Mouse (Mus musculus): ENCODE results near the gene Lexm. TPM values are rescaled to one million over a fixed set of nuclear protein-coding genes. Genes with fewer than 3 reads are reported as not detected.

Lexm gene
- polyA plus RNA-seq (2015; fragmentation: Nextera tagmentation; extraction: Ambion mirVana): not detected in 2 replicates

DNA sequence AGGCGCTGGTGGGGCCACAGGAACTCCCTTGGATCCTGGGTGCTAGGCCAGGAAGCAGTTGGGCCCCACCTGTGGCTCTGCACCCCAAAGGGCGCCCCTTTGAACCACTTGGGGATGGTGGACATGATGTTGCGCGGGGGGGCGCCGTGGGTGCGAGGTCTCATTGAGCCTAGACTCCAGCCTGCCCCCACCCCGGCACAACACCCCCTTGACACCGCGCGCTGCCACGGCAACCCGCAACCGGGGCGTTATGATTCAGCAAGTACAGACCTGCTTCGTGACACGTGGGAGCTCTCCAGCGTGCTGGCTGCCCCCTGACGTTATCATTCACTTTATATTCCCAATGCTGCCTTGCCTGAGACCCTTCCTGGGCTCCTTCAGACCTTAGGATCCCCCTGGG, at the start of gene Lexm:
Gene Lexm, minus strand, starts transcription at position 186 of the 400 bp plus-strand sequence.
- WGBS: 1% methylated on average over 15 of the region's 19 CpGs
- H3K27me3 ChIP-seq: peaks cover 28% of the 10 kb centered on the region
- H3K4me1 ChIP-seq: peaks cover 17% of the 10 kb centered on the region
- no peaks in the 10 kb centered on the region for H3K36me3 ChIP-seq
- peak within 1 kb of the TSS; percentile 52 for H3K4me2 ChIP-seq
- no peaks in the 10 kb centered on the region for H3K9me3 ChIP-seq
- H3K9ac ChIP-seq: no peak within 1 kb of the TSS
- H3K27ac ChIP-seq: no peak within 1 kb of the TSS
- ATAC-seq (ENCODE audit: insufficient number of reproducible peaks, insufficient read depth, low FRiP score, low TSS enrichment, low read depth): no peak
- no peak within 1 kb of the TSS for H3K4me3 ChIP-seq

DNA sequence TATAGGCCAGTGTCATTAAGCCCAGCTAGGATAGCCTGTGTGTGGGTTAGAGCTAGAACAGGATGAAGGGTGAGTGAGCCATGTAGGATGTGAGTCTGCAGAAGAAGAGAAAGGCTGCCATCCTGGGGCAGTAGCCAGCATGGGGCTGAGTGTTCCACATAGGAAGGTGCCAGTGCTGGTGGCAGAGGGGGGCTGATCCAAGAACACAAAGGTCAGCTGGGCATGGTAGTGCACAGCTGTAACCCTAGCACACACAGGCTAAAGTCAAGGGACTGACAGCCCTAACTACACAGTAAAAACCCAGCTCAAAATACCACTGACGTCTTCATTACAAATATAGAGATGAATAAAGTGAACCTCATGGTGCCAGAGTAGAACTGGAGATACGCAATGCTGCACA, 49.5 kb upstream of the Lexm start:
- Histone ChIP-seq H3K9me3 (no peaks in the 10 kb centered on the region), H3K9ac (no peak overlapping the region), H3K27me3 (no peaks in the 10 kb centered on the region), H3K27ac (no peak overlapping the region), H3K4me1 (no peaks in the 10 kb centered on the region), H3K36me3 (peaks cover 99% of the 10 kb centered on the region), H3K4me2 (no peak overlapping the region), H3K4me3 (no peak overlapping the region)
- 79% methylated on average over 2 of the region's 2 CpGs for WGBS
- no peak for ATAC-seq (ENCODE audit: insufficient number of reproducible peaks, insufficient read depth, low FRiP score, low TSS enrichment, low read depth)

DNA sequence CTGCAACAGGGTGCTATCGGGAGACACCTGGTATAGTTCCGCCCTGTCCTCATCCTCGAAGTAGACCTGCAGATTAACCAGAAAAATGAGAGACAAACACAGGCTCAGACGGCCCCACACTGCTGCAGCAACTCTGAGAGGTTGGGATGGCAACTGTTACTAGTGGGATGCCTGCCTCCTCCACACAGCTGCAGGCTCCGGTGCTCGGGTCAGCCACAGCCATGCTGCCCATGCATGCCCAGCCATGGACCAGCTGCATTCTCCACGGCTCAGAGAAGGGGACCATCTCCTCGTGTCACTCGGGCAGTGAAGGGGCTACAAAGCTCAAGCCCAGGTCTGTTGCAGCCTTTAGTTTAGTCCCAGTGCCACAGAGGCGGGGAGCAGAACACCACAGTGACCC, 48.6 kb upstream of the Lexm start:
- H3K27me3 ChIP-seq: no peaks in the 10 kb centered on the region
- H3K36me3 ChIP-seq: peaks cover 99% of the 10 kb centered on the region

DNA sequence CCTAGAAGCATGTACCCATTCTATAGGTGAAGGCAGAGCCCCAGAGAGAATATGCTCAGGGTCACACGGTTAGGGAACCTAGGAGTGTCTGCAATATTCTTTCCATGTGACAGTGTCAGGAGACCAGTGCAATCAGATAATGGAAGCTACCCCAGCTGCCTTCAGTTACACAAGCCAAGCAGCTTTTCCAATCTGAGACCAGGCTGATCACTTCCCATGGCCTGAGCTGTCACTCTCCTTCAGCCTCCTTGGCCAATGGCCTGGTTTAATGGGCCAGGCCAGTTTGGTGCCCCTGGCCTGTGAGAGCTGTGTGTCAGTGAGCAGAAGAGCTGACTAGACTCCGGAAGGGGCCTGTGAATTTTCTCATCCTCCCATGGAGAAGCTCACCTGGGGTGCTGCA, 48.2 kb upstream of the Lexm start:
- H3K4me1 ChIP-seq: no peaks in the 10 kb centered on the region
- no peak overlapping the region for H3K4me2 ChIP-seq
- no peaks in the 10 kb centered on the region for H3K9me3 ChIP-seq
- peaks cover 99% of the 10 kb centered on the region for H3K36me3 ChIP-seq
- WGBS: 96% methylated on average over 2 of the region's 2 CpGs
- no peak overlapping the region for H3K9ac ChIP-seq
- ATAC-seq (ENCODE audit: insufficient number of reproducible peaks, insufficient read depth, low FRiP score, low TSS enrichment, low read depth): no peak
- H3K27ac ChIP-seq: no peak overlapping the region
- H3K27me3 ChIP-seq: no peaks in the 10 kb centered on the region
- no peak overlapping the region for H3K4me3 ChIP-seq

More for the DNA sequence above, 48.6 kb upstream of the Lexm start:
- no peak overlapping the region for H3K27ac ChIP-seq
- H3K4me1 ChIP-seq: no peaks in the 10 kb centered on the region
- no peak for ATAC-seq (ENCODE audit: insufficient number of reproducible peaks, insufficient read depth, low FRiP score, low TSS enrichment, low read depth)
- H3K9ac ChIP-seq: no peak overlapping the region
- H3K9me3 ChIP-seq: no peaks in the 10 kb centered on the region
- H3K4me2 ChIP-seq: no peak overlapping the region
- 91% methylated on average over 10 of the region's 10 CpGs for WGBS
- no peak overlapping the region for H3K4me3 ChIP-seq

DNA sequence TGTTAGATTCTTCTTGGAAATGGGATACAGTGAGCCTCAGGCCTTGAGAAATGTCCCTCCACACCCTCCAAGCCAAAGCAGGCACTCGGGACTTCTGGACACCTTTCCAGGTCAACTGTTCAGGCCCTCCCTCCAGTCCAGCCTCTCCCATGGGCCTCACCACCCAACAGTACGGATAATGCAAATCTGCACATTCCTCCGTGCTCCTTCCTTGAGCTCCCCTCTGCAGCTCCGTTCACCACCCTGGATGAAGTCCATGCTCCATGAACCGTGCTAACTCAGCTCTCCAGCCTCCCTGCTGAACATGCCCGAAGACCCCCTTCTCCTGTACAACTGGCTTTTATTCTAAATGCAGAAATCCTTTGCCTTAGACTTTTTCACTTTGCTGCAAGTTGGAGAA, 47.7 kb upstream of the Lexm start:
- H3K27me3 ChIP-seq: no peaks in the 10 kb centered on the region
- no peak for ATAC-seq (ENCODE audit: insufficient number of reproducible peaks, insufficient read depth, low FRiP score, low TSS enrichment, low read depth)
- peaks cover 99% of the 10 kb centered on the region for H3K36me3 ChIP-seq
- H3K9ac ChIP-seq: no peak overlapping the region
- H3K4me1 ChIP-seq: no peaks in the 10 kb centered on the region
- H3K27ac ChIP-seq: no peak overlapping the region
- 90% methylated on average over 6 of the region's 6 CpGs for WGBS
- no peak overlapping the region for H3K4me3 ChIP-seq
- H3K9me3 ChIP-seq: no peaks in the 10 kb centered on the region
- H3K4me2 ChIP-seq: no peak overlapping the region

DNA sequence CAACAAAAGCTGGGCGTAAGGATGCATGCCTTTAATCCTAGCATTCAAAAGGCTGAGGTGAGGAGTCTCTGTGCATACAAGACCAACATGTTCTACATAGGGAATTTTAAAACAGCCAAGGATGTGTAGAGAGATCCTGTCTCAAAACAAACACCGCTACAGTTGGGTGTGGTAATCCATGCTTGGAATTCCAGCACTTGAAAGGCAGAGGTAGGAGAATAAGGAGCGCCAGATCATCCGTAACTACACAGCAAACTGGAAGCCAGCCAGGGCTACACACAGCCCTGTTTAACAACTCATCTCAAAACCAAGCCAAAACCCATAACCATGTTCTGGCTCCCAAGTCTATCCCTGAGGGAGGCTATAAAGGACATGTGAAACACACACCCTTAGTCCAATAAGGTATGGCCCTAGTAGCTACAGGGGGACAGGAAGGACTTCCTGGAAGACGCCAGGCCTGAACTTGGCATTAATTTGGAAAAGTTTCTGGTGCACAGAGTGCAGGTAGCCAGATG, 47.0 kb upstream of the Lexm start:
- no peak for ATAC-seq (ENCODE audit: insufficient number of reproducible peaks, insufficient read depth, low FRiP score, low TSS enrichment, low read depth)
- H3K27ac ChIP-seq: no peak overlapping the region
- H3K9me3 ChIP-seq: no peaks in the 10 kb centered on the region
- WGBS: 93% methylated on average over 5 of the region's 5 CpGs
- H3K27me3 ChIP-seq: no peaks in the 10 kb centered on the region
- H3K36me3 ChIP-seq: peaks cover 99% of the 10 kb centered on the region
- no peak overlapping the region for H3K4me2 ChIP-seq
- H3K9ac ChIP-seq: no peak overlapping the region
- H3K4me1 ChIP-seq: no peaks in the 10 kb centered on the region
- H3K4me3 ChIP-seq: no peak overlapping the region

DNA sequence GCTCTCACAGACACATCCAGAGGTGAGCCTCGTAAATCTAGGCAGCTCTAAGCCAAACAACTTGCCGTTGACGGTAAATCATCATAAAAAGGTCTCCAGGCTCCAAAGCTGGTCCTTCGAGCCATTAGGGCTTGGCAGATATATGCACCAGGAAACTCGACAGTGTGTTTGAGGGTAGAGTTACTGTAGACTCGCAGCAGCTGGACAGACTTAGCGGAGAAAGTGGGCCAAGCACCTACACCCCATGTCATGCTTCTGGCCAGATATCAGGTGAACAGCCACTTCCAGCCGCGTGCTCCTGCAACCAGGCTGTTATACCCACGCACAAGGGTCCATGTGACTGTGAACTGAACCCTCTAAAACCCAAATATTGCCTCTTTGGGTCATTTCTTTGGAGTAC, 38.6 kb upstream of the Lexm start:
- no peak for ATAC-seq (ENCODE audit: insufficient number of reproducible peaks, insufficient read depth, low FRiP score, low TSS enrichment, low read depth)
- WGBS: 92% methylated on average over 10 of the region's 10 CpGs
- Histone ChIP-seq H3K9ac (no peak overlapping the region), H3K36me3 (peaks cover 69% of the 10 kb centered on the region), H3K4me2 (no peak overlapping the region), H3K27me3 (no peaks in the 10 kb centered on the region), H3K27ac (no peak overlapping the region), H3K4me1 (peaks cover 15% of the 10 kb centered on the region), H3K4me3 (no peak overlapping the region), H3K9me3 (no peaks in the 10 kb centered on the region)

DNA sequence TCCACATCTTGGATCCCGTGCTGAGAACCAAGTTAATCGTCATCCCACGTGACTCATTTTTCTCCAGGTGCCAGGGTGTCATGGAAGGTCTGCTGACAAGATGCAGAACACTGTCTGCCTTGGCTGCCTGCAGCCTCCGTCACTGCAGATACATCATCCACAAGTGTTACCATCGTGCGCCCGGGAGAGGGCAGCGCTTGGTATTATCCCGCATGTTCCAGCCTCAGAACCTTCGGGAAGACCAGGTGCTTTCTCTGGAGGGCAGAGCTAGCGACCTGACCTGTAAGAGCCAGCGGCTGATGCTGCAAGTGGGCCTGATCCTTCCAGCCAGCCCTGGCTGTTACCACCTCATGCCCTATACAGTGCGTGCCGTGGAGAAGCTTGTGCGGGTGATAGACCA, 36.0 kb upstream of the Lexm start:
- ATAC-seq (ENCODE audit: insufficient number of reproducible peaks, insufficient read depth, low FRiP score, low TSS enrichment, low read depth): no peak
- 94% methylated on average over 15 of the region's 15 CpGs for WGBS
- H3K9ac ChIP-seq: no peak overlapping the region
- H3K4me1 ChIP-seq: peaks cover 15% of the 10 kb centered on the region
- H3K36me3 ChIP-seq: peaks cover 47% of the 10 kb centered on the region
- no peak overlapping the region for H3K4me2 ChIP-seq
- H3K27ac ChIP-seq: no peak overlapping the region
- no peaks in the 10 kb centered on the region for H3K9me3 ChIP-seq
- peaks cover 9% of the 10 kb centered on the region; the same call in 1 of the 2 replicates for H3K27me3 ChIP-seq
- no peak overlapping the region for H3K4me3 ChIP-seq

DNA sequence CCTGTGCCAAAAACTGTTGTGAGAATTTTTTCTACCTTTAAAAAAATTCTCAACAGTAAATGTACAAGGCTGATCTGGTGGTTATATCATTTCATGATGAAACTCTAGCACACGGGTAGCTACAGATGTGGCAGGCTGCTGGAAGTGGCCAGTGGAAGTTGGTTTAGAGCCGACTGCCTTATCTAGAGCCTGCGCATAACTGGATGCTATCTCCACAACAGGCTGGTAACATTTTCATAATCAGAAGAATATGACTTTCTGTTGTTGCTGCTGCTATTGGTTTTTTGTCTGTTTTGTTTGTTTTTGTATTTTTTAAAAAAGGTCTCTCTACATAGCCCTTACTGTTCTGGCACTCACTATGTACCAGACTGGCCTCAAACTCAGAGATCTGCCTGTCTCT, 35.5 kb upstream of the Lexm start:
- no peak overlapping the region for H3K27ac ChIP-seq
- peaks cover 44% of the 10 kb centered on the region for H3K36me3 ChIP-seq
- H3K27me3 ChIP-seq: peaks cover 12% of the 10 kb centered on the region; the same call in 1 of the 2 replicates
- whole genome bisulfite sequencing: 93% methylated on average over 3 of the region's 3 CpGs
- no peak overlapping the region for H3K4me2 ChIP-seq
- no peak for ATAC-seq (ENCODE audit: insufficient number of reproducible peaks, insufficient read depth, low FRiP score, low TSS enrichment, low read depth)
- H3K4me1 ChIP-seq: peaks cover 15% of the 10 kb centered on the region
- no peak overlapping the region for H3K9ac ChIP-seq
- no peak overlapping the region for H3K4me3 ChIP-seq
- no peaks in the 10 kb centered on the region for H3K9me3 ChIP-seq

DNA sequence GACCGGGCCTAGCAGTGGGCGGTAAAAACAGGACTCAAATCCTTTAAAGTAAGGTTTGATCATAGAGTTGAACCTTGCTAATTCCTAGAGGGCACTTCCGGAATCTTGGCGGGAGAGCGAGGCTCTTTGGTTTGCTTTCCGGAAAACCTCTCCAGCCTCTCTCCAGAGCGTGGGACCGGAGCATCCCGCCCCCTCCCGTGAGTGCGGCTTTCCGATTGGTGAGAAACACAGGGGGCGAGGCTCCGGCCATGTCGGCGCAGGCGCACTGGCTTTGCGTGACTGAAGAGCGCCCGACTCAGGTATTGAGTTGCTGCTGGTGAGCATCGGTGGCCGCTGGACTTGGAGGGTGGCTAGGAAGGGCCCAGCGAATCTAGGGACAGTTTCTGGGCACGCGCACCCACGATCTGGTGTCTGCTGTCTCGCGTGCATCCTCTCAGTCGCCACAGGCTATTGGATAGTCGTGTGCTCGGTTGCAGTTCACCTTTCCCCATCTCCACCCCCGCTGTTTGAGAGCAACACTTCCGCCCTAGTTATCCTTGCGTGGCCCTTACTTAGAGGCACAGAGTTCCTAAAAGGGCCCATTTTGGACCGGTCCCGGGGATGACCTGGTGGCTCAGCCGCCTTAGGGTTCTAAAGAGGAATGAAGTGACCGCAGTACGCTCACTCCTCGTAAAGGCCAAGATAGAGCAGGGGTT, 33.9 kb upstream of the Lexm start, which contains the start of gene Pars2:
Gene Pars2, plus strand, starts transcription at position 237 of the 695 bp plus-strand sequence.
- WGBS: 3% methylated on average over 40 of the region's 40 CpGs
- ATAC-seq (ENCODE audit: insufficient number of reproducible peaks, insufficient read depth, low FRiP score, low TSS enrichment, low read depth): peak; percentile 97
- peaks cover 30% of the 10 kb centered on the region for H3K36me3 ChIP-seq
- H3K4me1 ChIP-seq: peaks cover 15% of the 10 kb centered on the region
- H3K27ac ChIP-seq: peak within 1 kb of the TSS; percentile 82
- peak within 1 kb of the TSS; percentile 87 for H3K9ac ChIP-seq
- H3K9me3 ChIP-seq: no peaks in the 10 kb centered on the region
- peak within 1 kb of the TSS; percentile 90 for H3K4me2 ChIP-seq
- peaks cover 21% of the 10 kb centered on the region; the same call in 1 of the 2 replicates for H3K27me3 ChIP-seq
- peak within 1 kb of the TSS; percentile 75 for H3K4me3 ChIP-seq

DNA sequence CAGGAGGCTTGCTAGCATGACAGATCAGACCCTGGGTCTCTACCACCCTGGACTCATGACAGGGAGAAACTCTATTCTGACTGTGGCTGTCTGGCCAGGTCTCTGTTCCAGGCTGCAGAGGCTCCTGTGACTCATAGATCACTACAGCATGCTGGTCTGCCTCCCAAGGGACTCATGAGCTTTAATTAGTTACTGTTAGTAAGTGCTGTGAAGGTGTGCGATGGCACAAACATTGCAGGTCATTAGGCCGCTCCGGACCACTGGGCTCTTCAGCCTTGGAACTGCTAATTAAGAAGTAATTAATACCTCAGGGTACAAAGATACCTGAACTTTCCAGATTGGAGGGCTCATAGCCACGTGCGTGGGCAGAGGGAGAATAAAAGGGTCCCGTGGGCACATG, 30.1 kb upstream of the Lexm start:
- peaks cover 21% of the 10 kb centered on the region; the same call in 1 of the 2 replicates for H3K27me3 ChIP-seq
- no peaks in the 10 kb centered on the region for H3K9me3 ChIP-seq
- ATAC-seq (ENCODE audit: insufficient number of reproducible peaks, insufficient read depth, low FRiP score, low TSS enrichment, low read depth): no peak
- no peak overlapping the region for H3K9ac ChIP-seq
- H3K4me2 ChIP-seq: no peak overlapping the region
- 81% methylated on average over 6 of the region's 6 CpGs for WGBS
- no peaks in the 10 kb centered on the region for H3K36me3 ChIP-seq
- peaks cover 29% of the 10 kb centered on the region for H3K4me1 ChIP-seq
- H3K4me3 ChIP-seq: no peak overlapping the region
- H3K27ac ChIP-seq: no peak overlapping the region

DNA sequence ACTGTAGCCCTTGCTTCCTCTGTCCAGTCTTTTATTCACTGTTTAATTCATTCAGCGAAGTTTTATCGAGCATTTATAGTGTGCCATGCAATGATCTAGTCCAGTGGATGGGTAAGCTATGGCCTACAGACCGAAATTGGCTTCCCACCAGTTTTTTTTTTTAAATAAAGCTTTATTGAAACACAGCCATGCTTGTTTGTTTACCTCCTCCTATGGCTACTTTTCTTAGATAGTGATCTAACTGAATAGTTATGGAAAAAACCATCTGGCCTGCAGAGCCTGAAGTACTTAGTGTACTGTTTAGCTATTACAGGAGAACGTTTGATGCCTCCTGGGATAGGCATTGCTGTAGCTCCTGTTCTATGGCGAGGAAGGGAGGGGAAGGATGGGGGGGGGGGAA, 28.8 kb upstream of the Lexm start:
- 74% methylated on average over 5 of the region's 5 CpGs for WGBS
- Histone ChIP-seq H3K36me3 (no peaks in the 10 kb centered on the region), H3K9me3 (no peaks in the 10 kb centered on the region), H3K9ac (no peak overlapping the region), H3K27ac (no peak overlapping the region), H3K4me3 (no peak overlapping the region), H3K4me1 (peaks cover 21% of the 10 kb centered on the region), H3K27me3 (peaks cover 21% of the 10 kb centered on the region; the same call in 1 of the 2 replicates), H3K4me2 (no peak overlapping the region)
- no peak for ATAC-seq (ENCODE audit: insufficient number of reproducible peaks, insufficient read depth, low FRiP score, low TSS enrichment, low read depth)

Data from embryonic facial prominence, embryonic 13.5 days (tissue).